Mouse (Mus musculus) small intestine, adult 2 months (tissue): ENCODE results near the gene Zfp704.

Experiments
- CTCF ChIP-seq: fragments of 200-500 bp; IDR thresholded peaks from 2 replicates; pipeline ENCODE4 v1.5.1; 2012; ENCODE audit warnings: low read depth, mild to moderate bottlenecking, control low read depth, inconsistent platforms, low read length, moderate library complexity, mixed read lengths; ENCODE audit not compliant: insufficient replicate concordance, insufficient read length; ENCODE audit errors: extremely low read depth
- POLR2A ChIP-seq: fragments of 200-500 bp; IDR thresholded peaks from 2 replicates; pipeline ENCODE4 v1.6.1; 2012; ENCODE audit warnings: low read depth, mild to moderate bottlenecking, control low read depth, inconsistent platforms, low read length, moderate library complexity

GRCm38 (mm10) chr3:9425661-9426060, 184.2 kb downstream of the Zfp704 start:
- TF ChIP-seq CTCF (no peak), POLR2A (no peak)
